Mouse (Mus musculus) erythroblast, embryonic 14.5 days (primary cell): ENCODE results near the gene Olfr2.

ENCODE experiments used
- GATA1 ChIP-seq: IDR thresholded peaks from 2 replicates; pipeline ENCODE4 v1.6.1; 2012; ENCODE audit warnings: low read length, inconsistent platforms, mixed read lengths
- TAL1 ChIP-seq: IDR thresholded peaks from 3 replicates; pipeline ENCODE4 v1.6.1; 2012; ENCODE audit warnings: low read length, inconsistent platforms, mixed read lengths

DNA sequence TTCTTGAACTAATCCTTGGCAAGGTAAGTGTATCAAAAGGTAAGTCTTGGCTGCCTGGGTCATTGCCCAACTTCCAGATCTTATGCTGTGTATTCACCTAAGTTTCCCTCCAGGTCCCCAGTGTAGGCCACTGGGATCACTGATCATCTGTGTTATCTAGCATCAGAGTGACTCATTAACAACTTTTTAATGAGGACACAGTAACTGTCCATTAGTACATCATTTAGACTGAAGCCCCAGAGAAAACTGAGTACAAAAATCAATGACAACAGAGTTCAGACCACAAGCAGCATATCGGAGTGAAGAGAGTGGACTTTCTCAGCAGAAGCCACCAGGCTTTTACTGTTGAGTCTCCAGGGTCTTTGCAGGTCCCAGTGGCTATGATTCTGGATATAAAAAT is 25.0 kb upstream of the Olfr2 start, which contains the start of gene Olfr713:
- no peak for TF ChIP-seq GATA1
- TF ChIP-seq TAL1: no peak
